ENCODE assay signal across 8 mouse cellular contexts in genomic region chr19:5097521-5098362, GRCm38 (mm10). TPM values are rescaled to one million over a fixed set of nuclear protein-coding genes. Genes with fewer than 3 reads are reported as not detected.
DNase-seq lines count a peak whose midpoint lies in the region; ATAC-seq and TF ChIP-seq lines count a peak whose summit lies in the region.

No protein-coding gene starts in this region.

- H3K9ac ChIP-seq in heart, adult 2 months (ENCODE audit: low read depth, low read length) = peak overlapping the region; percentile 58
- peak overlapping the region; percentile 58 for H3K9ac ChIP-seq in CH12.LX (ENCODE audit: insufficient read depth, low read depth)
- peak overlapping the region; percentile 99 for H3K9ac ChIP-seq in forebrain, embryonic 15.5 days (replicated peaks)
- no peak overlapping the region; the same call in 1 of the 2 replicates for H3K9ac ChIP-seq in liver, postnatal 0 days (replicated peaks)

- dilution Hi-C loops in CH12.LX (cut with MboI; ENCODE audit: extremely low pct_ligation_motif_present, extremely low pct_unique_long_range_greater_than_20kb, low sequenced_read_pairs) = no loop called here

- H3K9me3 ChIP-seq in CH12.LX (replicated peaks; ENCODE audit: low read length) = no peaks in the 10 kb centered on the region
- no peaks in the 10 kb centered on the region for H3K9me3 ChIP-seq in forebrain, embryonic 15.5 days
- no peaks in the 10 kb centered on the region for H3K9me3 ChIP-seq in liver, postnatal 0 days (ENCODE audit: low read length)

- H3K4me3 ChIP-seq in heart, adult 2 months = peak overlapping the region; percentile 40
- peak overlapping the region in 1 of 3 experiments; percentile 34 for H3K4me3 ChIP-seq in CH12.LX (replicated peaks in 1 of 3; ENCODE audit: low read depth in 2 of 3, low read length in 2 of 3, poor library complexity in 1 of 3)
- peak overlapping the region; percentile 94 for H3K4me3 ChIP-seq in forebrain, embryonic 15.5 days
- H3K4me3 ChIP-seq in liver, postnatal 0 days (ENCODE audit: low read depth, low read length) = peak overlapping the region; percentile 35

- no peak for TF ChIP-seq RAD21 in CH12.LX (IDR thresholded peaks at IDR 0.05; ENCODE audit: low read depth, low read length)

- no peak for DNase-seq in heart, adult 2 months
- DNase-seq in heart, postnatal 10 days = no peak
- DNase-seq in CH12.LX (ENCODE audit: extremely low read depth) = no peak
- peak; percentile 12 for DNase-seq in liver, postnatal 0 days
- no peak for DNase-seq in urinary bladder, postnatal 10 days (ENCODE audit: low spot score)
- DNase-seq in spleen, postnatal 36 days (ENCODE audit: low spot score in 2 of 2) = no peak
- no peak for DNase-seq in layer of hippocampus, adult 18-20 months (ENCODE audit: low spot score in 2 of 2)

- 6% methylated on average over 30 of the region's 31 CpGs for WGBS in heart, adult 2 months
- WGBS in forebrain, embryonic 15.5 days = 2% methylated on average over 30 of the region's 31 CpGs
- WGBS in liver, postnatal 0 days (ENCODE audit: insufficient replicate concordance) = 14% methylated on average over 25 of the region's 31 CpGs

- intact Hi-C loops in heart, adult 2 months (cut with DNase I) = no loop called here
- intact Hi-C loops in heart, postnatal 10 days (cut with DNase I) = no loop called here

- no peaks in the 10 kb centered on the region for H3K36me3 ChIP-seq in heart, adult 2 months (ENCODE audit: control insufficient read depth, insufficient read depth, low read length)
- peaks cover 35 to 55% of the 10 kb centered on the region in 2 experiments for H3K36me3 ChIP-seq in CH12.LX (replicated peaks in 1 of 2; ENCODE audit: control insufficient read depth in 1 of 2, insufficient read depth in 1 of 2, low read length in 1 of 2)
- peaks cover 40% of the 10 kb centered on the region for H3K36me3 ChIP-seq in forebrain, embryonic 15.5 days
- H3K36me3 ChIP-seq in liver, postnatal 0 days (replicated peaks; ENCODE audit: insufficient read depth, low read length) = peaks cover 32% of the 10 kb centered on the region

- TF ChIP-seq EP300 in heart, adult 2 months (IDR thresholded peaks at IDR 0.05; ENCODE audit: insufficient read depth, low read depth, low read length) = no peak
- TF ChIP-seq EP300 in CH12.LX (IDR thresholded peaks at IDR 0.05; ENCODE audit: low read length) = no peak
- no peak for TF ChIP-seq EP300 in liver, postnatal 0 days (IDR thresholded peaks at IDR 0.05; ENCODE audit: low read depth)

- TF ChIP-seq POLR2A in heart, adult 2 months (IDR thresholded peaks at IDR 0.05; ENCODE audit: insufficient read depth, low read depth, low read length) = no peak
- TF ChIP-seq POLR2A in CH12.LX (IDR thresholded peaks at IDR 0.05; ENCODE audit: low read depth, low read length) = no peak

- TF ChIP-seq CTCF in heart, adult 2 months (IDR thresholded peaks at IDR 0.05) = no peak
- no peak for TF ChIP-seq CTCF in CH12.LX (conservative IDR thresholded peaks at IDR 0.05 in 1 of 2, IDR thresholded peaks at IDR 0.05 in 1 of 2; ENCODE audit: low read depth in 2 of 2, low read length in 2 of 2)
- TF ChIP-seq CTCF in liver, postnatal 0 days (IDR thresholded peaks at IDR 0.05; ENCODE audit: low read depth) = no peak

- in situ Hi-C loops in CH12.LX (cut with MboI; ENCODE audit: low pct_ligation_motif_present, low pct_unique_long_range_greater_than_20kb, low sequenced_read_pairs) = no loop called here

- ATAC-seq in forebrain, embryonic 15.5 days (replicated peaks) = peak; percentile 7
- no peak for ATAC-seq in liver, postnatal 0 days

- no peak overlapping the region for H3K27ac ChIP-seq in heart, adult 2 months
- no peak overlapping the region for H3K27ac ChIP-seq in CH12.LX (ENCODE audit: insufficient read depth, low read depth)
- peak overlapping the region; percentile 95 for H3K27ac ChIP-seq in forebrain, embryonic 15.5 days (replicated peaks)
- no peak overlapping the region for H3K27ac ChIP-seq in liver, postnatal 0 days (ENCODE audit: low read depth)

- no peaks in the 10 kb centered on the region for H3K27me3 ChIP-seq in heart, adult 2 months (ENCODE audit: control insufficient read depth, insufficient read depth, low read length)
- no peaks in the 10 kb centered on the region for H3K27me3 ChIP-seq in CH12.LX (replicated peaks)
- no peaks in the 10 kb centered on the region for H3K27me3 ChIP-seq in forebrain, embryonic 15.5 days
- peaks cover 22% of the 10 kb centered on the region for H3K27me3 ChIP-seq in liver, postnatal 0 days (ENCODE audit: insufficient read depth, low read length)

- no peaks in the 10 kb centered on the region for H3K79me2 ChIP-seq in heart, adult 2 months (replicated peaks; ENCODE audit: control insufficient read depth, insufficient read depth, low read length)
- no peaks in the 10 kb centered on the region for H3K79me2 ChIP-seq in CH12.LX (replicated peaks; ENCODE audit: control insufficient read depth, extremely low read depth, insufficient read depth, poor library complexity, severe bottlenecking)

- H3K4me1 ChIP-seq in heart, adult 2 months (ENCODE audit: control insufficient read depth, insufficient read depth, low read length) = peaks cover 2% of the 10 kb centered on the region; the same call in 1 of the 2 replicates
- H3K4me1 ChIP-seq in CH12.LX (ENCODE audit: control insufficient read depth in 1 of 2, insufficient read depth in 2 of 2) = peaks cover 10% of the 10 kb centered on the region in 2 experiments; a peak in 3 of 4 replicates
- peaks cover 62% of the 10 kb centered on the region for H3K4me1 ChIP-seq in forebrain, embryonic 15.5 days
- H3K4me1 ChIP-seq in liver, postnatal 0 days (ENCODE audit: insufficient read depth) = peaks cover 11% of the 10 kb centered on the region

- peak overlapping the region; percentile 72 for H3K4me2 ChIP-seq in CH12.LX (ENCODE audit: insufficient read depth, low read depth, poor library complexity, severe bottlenecking)
- peak overlapping the region; percentile 85 for H3K4me2 ChIP-seq in forebrain, embryonic 15.5 days (replicated peaks)
- H3K4me2 ChIP-seq in liver, postnatal 0 days (ENCODE audit: low read depth, low read length) = peak overlapping the region; percentile 75

TF ChIP-seq in CH12.LX, 34 proteins besides CTCF, POLR2A, EP300 and RAD21:
- TF ChIP-seq CHD2 (IDR thresholded peaks at IDR 0.05; ENCODE audit: low read length) (0 out of 2 replicates have a peak, but pooled peaks have one; percentile 3), CHD1 (IDR thresholded peaks at IDR 0.05; ENCODE audit: low read depth, low read length) (no peak), ZMIZ1 (IDR thresholded peaks at IDR 0.05; ENCODE audit: low read depth, low read length) (0 out of 2 replicates have a peak, but pooled peaks have one; percentile 44)
TF ChIP-seq in CH12.LX: peak in this region for 2.

RNA-seq across cellular contexts. Expression of gene Cnih2, which starts 0.6 kb away (rescaled TPM):
- total RNA-seq in heart, adult 2 months (2021) = not detected
- polyA plus RNA-seq in heart, adult 2 months (2012; rRNA removed) = 0.53 and 0.70 TPM in 2 replicates
- total RNA-seq in heart, postnatal 10 days (2021) = under 1 TPM; 0.57 to 0.82 TPM
- total RNA-seq in CH12.LX (2012; rRNA removed) = 0.55 and 0.72 TPM in 2 replicates
- 0.23 TPM in 1 of 2 replicates, not detected in the other for total RNA-seq in CH12.LX (2014; rRNA removed)
- 1.7 and 2.2 TPM in 2 replicates for polyA plus RNA-seq in CH12.LX (2012; ENCODE audit: insufficient read length, low read depth)
- polyA plus RNA-seq in forebrain, embryonic 15.5 days (2015; fragmentation: Nextera tagmentation; extraction: Ambion mirVana) = 324 and 348 TPM in 2 replicates
- polyA plus RNA-seq in liver, postnatal 0 days (2015; fragmentation: Nextera tagmentation; extraction: Ambion mirVana) = 0.15 and 0.18 TPM in 2 replicates
- total RNA-seq in layer of hippocampus, adult 18-20 months (2021) = 100 to 1,000 TPM; 595 to 617 TPM

RNA-seq across cellular contexts. Expression of gene Rab1b, which starts 9.1 kb away (rescaled TPM):
- 100 to 1,000 TPM; 173 to 195 TPM for total RNA-seq in heart, adult 2 months (2021)
- polyA plus RNA-seq in heart, adult 2 months (2012; rRNA removed) = 221 and 231 TPM in 2 replicates
- total RNA-seq in heart, postnatal 10 days (2021) = 100 to 1,000 TPM; 193 to 204 TPM
- total RNA-seq in CH12.LX (2012; rRNA removed) (78.4 and 90.6 TPM in 2 replicates), CH12.LX (2014; rRNA removed) (76.3 and 88.3 TPM in 2 replicates)
- polyA plus RNA-seq in CH12.LX (2012; ENCODE audit: insufficient read length, low read depth) = 80.5 and 87.1 TPM in 2 replicates
- 243 and 248 TPM in 2 replicates for polyA plus RNA-seq in forebrain, embryonic 15.5 days (2015; fragmentation: Nextera tagmentation; extraction: Ambion mirVana)
- 86.0 and 90.6 TPM in 2 replicates for polyA plus RNA-seq in liver, postnatal 0 days (2015; fragmentation: Nextera tagmentation; extraction: Ambion mirVana)
- total RNA-seq in layer of hippocampus, adult 18-20 months (2021) = 100 to 1,000 TPM; 160 to 170 TPM

RNA-seq across cellular contexts. Expression of gene Yif1a, which starts 9.4 kb away (rescaled TPM):
- 100 to 1,000 TPM in 1 of 2 experiments, 10 to 100 TPM in 1; 90.8 to 108 TPM for total RNA-seq in heart, adult 2 months (2021)
- 242 and 247 TPM in 2 replicates for polyA plus RNA-seq in heart, adult 2 months (2012; rRNA removed)
- 10 to 100 TPM; 72.8 to 78.3 TPM for total RNA-seq in heart, postnatal 10 days (2021)
- 62.6 and 65.0 TPM in 2 replicates for total RNA-seq in CH12.LX (2012; rRNA removed)
- total RNA-seq in CH12.LX (2014; rRNA removed) = 63.6 and 72.4 TPM in 2 replicates
- 33.1 and 39.0 TPM in 2 replicates for polyA plus RNA-seq in CH12.LX (2012; ENCODE audit: insufficient read length, low read depth)
- polyA plus RNA-seq in forebrain, embryonic 15.5 days (2015; fragmentation: Nextera tagmentation; extraction: Ambion mirVana) = 53.0 and 54.3 TPM in 2 replicates
- polyA plus RNA-seq in liver, postnatal 0 days (2015; fragmentation: Nextera tagmentation; extraction: Ambion mirVana) = 84.0 and 87.5 TPM in 2 replicates
- total RNA-seq in layer of hippocampus, adult 18-20 months (2021) = 10 to 100 TPM; 21.6 to 24.0 TPM

RNA-seq across cellular contexts. Expression of gene Tmem151a, which starts 12.4 kb away (rescaled TPM):
- 1 to 10 TPM; 2.6 to 2.8 TPM for total RNA-seq in heart, adult 2 months (2021)
- polyA plus RNA-seq in heart, adult 2 months (2012; rRNA removed) = 1.9 and 3.3 TPM in 2 replicates
- 1 to 10 TPM; 3.3 to 3.5 TPM for total RNA-seq in heart, postnatal 10 days (2021)
- total RNA-seq in CH12.LX (2012; rRNA removed) (not detected in 2 replicates), CH12.LX (2014; rRNA removed) (not detected in 2 replicates)
- not detected in 2 replicates for polyA plus RNA-seq in CH12.LX (2012; ENCODE audit: insufficient read length, low read depth)
- 7.9 and 8.3 TPM in 2 replicates for polyA plus RNA-seq in forebrain, embryonic 15.5 days (2015; fragmentation: Nextera tagmentation; extraction: Ambion mirVana)
- polyA plus RNA-seq in liver, postnatal 0 days (2015; fragmentation: Nextera tagmentation; extraction: Ambion mirVana) = 0.79 and 0.96 TPM in 2 replicates
- 100 to 1,000 TPM; 124 to 128 TPM for total RNA-seq in layer of hippocampus, adult 18-20 months (2021)

RNA-seq across cellular contexts. Expression of gene Klc2, which starts 20.6 kb away (rescaled TPM):
- 10 to 100 TPM; 49.0 to 50.6 TPM for total RNA-seq in heart, adult 2 months (2021)
- polyA plus RNA-seq in heart, adult 2 months (2012; rRNA removed) = 56.7 and 57.4 TPM in 2 replicates
- total RNA-seq in heart, postnatal 10 days (2021) = 10 to 100 TPM; 38.8 to 42.8 TPM
- total RNA-seq in CH12.LX (2012; rRNA removed) (7.9 and 9.5 TPM in 2 replicates), CH12.LX (2014; rRNA removed) (4.8 and 5.9 TPM in 2 replicates)
- polyA plus RNA-seq in CH12.LX (2012; ENCODE audit: insufficient read length, low read depth) = 9.5 and 12.0 TPM in 2 replicates
- polyA plus RNA-seq in forebrain, embryonic 15.5 days (2015; fragmentation: Nextera tagmentation; extraction: Ambion mirVana) = 47.0 and 50.9 TPM in 2 replicates
- 1.3 and 1.5 TPM in 2 replicates for polyA plus RNA-seq in liver, postnatal 0 days (2015; fragmentation: Nextera tagmentation; extraction: Ambion mirVana)
- total RNA-seq in layer of hippocampus, adult 18-20 months (2021) = 100 to 1,000 TPM; 230 to 231 TPM

Comparison
In these comparisons a context has a peak if more than half of its experiments do, and no peak if none do; other contexts are left out.
1. RNA of gene Cnih2, which starts 0.6 kb away (total RNA-seq): 595 to 617 TPM in layer of hippocampus, adult 18-20 months; 0.57 to 0.82 TPM in heart, postnatal 10 days, 0.23 to 0.72 TPM in CH12.LX and not detected in heart, adult 2 months; every median in the first group is over 100 times any median in the second.
2. Peak in every context shown above with its lines, with median percentiles within 50 percentile points of each other: H3K4me2 ChIP-seq.